ENCODE assay signal across 19 mouse cellular contexts in the genomic region with DNA sequence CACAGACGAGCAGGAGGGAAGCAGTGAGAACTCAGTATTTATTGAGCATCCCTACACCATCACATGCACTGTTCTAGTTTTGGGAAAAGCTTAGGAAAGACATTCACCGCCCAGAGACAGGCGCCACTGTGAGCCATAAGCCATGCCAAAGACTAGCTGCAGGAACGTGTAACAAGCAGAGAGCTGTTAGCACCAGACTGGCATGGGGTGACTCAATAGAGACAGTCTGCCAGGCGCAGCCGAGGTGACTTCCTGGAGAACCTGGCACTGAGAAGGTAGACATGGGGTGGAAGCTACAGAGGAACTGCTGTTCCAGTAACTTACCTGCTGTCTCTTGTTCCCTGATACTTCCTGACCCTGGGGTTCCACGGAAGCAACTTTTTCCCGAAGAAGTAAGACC.
"Had no signal": no experiment of that assay in that cellular context is flagged by ENCODE, and none has a peak within 500 bp of the region (broad histone marks: within the 10 kb centered on the region; RNA-seq: fewer than 3 reads in every experiment).

No protein-coding gene starts in this region.

- H3K27me3 ChIP-seq: limb, embryonic 13.5 days; liver, embryonic 12.5 days; liver, embryonic 15.5 days; lung, embryonic 15.5 days; midbrain, embryonic 13.5 days; neural tube, embryonic 13.5 days had no signal

- ATAC-seq: liver, embryonic 12.5 days; midbrain, embryonic 13.5 days; midbrain, embryonic 16.5 days had no signal

- H3K4me3 ChIP-seq: limb, embryonic 10.5 days; limb, embryonic 13.5 days; liver, embryonic 12.5 days; liver, embryonic 15.5 days; lung, embryonic 15.5 days; midbrain, embryonic 13.5 days; myocyte; neural tube, embryonic 13.5 days had no signal

- H3K27ac ChIP-seq: kidney, postnatal 0 days; limb, embryonic 10.5 days; liver, embryonic 12.5 days; liver, embryonic 15.5 days; lung, embryonic 15.5 days; macrophage; midbrain, embryonic 13.5 days; neural tube, embryonic 13.5 days had no signal

- H3K4me1 ChIP-seq: limb, embryonic 10.5 days; liver, embryonic 12.5 days; liver, embryonic 15.5 days; lung, embryonic 15.5 days; midbrain, embryonic 13.5 days; neural tube, embryonic 13.5 days had no signal

- DNase-seq: kidney, adult 9 months; kidney, postnatal 25 days; liver; lung, adult 18-20 months; lung, postnatal 14 days; retina, postnatal 1 day; thymus, adult 18-20 months; thymus, postnatal 36 days had no signal
